Mouse (Mus musculus) small intestine, adult 2 months (tissue): Measurements from ENCODE around the gene Sh3d21.

ENCODE experiments used
- CTCF ChIP-seq: fragments of 200-500 bp; IDR thresholded peaks from 2 replicates; pipeline ENCODE4 v1.5.1; 2012; ENCODE audit warnings: low read depth, mild to moderate bottlenecking, control low read depth, inconsistent platforms, low read length, moderate library complexity, mixed read lengths; ENCODE audit not compliant: insufficient replicate concordance, insufficient read length; ENCODE audit errors: extremely low read depth
- POLR2A ChIP-seq: fragments of 200-500 bp; IDR thresholded peaks from 2 replicates; pipeline ENCODE4 v1.6.1; 2012; ENCODE audit warnings: low read depth, mild to moderate bottlenecking, control low read depth, inconsistent platforms, low read length, moderate library complexity

DNA sequence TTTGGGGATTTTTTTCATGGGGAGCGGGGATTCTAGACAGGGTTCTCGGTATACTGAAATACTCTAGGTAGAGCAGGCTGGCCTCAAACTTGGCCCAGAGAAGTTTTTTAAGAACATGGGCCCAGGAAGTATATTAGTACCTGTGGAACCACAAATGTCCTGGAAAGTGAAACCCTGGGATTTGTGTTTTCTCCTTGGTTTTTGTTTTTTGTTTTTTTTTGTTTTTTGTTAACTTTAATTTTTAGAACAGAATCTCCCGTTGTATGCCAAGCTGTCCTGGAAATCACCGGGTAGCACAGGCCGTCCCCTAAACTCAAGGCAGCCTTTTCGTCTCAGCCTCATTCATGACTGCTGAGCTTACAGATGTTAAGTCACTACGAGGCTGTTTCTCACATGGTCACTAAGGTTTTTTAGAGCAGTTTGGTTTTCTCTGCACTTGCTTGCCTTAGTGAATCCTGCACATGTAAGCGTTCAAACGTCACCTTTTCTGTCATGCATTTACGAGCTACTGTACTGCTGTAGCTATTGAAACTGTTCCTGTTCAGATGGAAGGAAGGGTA lies 40.1 kb upstream of the Sh3d21 start:
- TF ChIP-seq CTCF (no peak), POLR2A (no peak)
